Mouse (Mus musculus) C2C12 (cell line): ENCODE measurements at regions not wholly inside any gene's neighbourhood (a gene's known extent, or its start where the extent isn't known, plus 50 kb on each side); places are given as distances from the start of the nearest gene placed in this dataset.

Source experiments
- CEBPB ChIP-seq: IDR thresholded peaks from one replicate; pipeline ENCODE4 v1.6.1; 2011; ENCODE audit warnings: low read depth, mild to moderate bottlenecking, control low read depth, moderate library complexity
- CTCF ChIP-seq: IDR thresholded peaks from one replicate; pipeline ENCODE4 v1.5.1; 2011; ENCODE audit not compliant: control insufficient read depth, insufficient read depth, insufficient read length
- FOSL1 ChIP-seq: IDR thresholded peaks from one replicate; pipeline ENCODE4 v1.8.0; 2011; ENCODE audit warnings: mild to moderate bottlenecking, low read length; ENCODE audit not compliant: poor library complexity, insufficient read depth, severe bottlenecking
- MAX ChIP-seq: IDR thresholded peaks from one replicate; pipeline ENCODE4 v1.6.1; 2011; ENCODE audit warnings: mild to moderate bottlenecking, control low read depth
- MYOD1 ChIP-seq: IDR thresholded peaks from one replicate; pipeline ENCODE4 v1.6.1; 2011; ENCODE audit warnings: low read depth; ENCODE audit not compliant: control insufficient read depth, insufficient read length
- MYOG ChIP-seq: IDR thresholded peaks from one replicate; pipeline ENCODE4 v1.6.1; 2011; ENCODE audit not compliant: control insufficient read depth, insufficient read length; ENCODE audit errors: extremely low read depth
- USF1 ChIP-seq: IDR thresholded peaks from one replicate; pipeline ENCODE4 v1.6.1; 2011; ENCODE audit warnings: low read depth, mild to moderate bottlenecking, control low read depth, moderate library complexity

DNA sequence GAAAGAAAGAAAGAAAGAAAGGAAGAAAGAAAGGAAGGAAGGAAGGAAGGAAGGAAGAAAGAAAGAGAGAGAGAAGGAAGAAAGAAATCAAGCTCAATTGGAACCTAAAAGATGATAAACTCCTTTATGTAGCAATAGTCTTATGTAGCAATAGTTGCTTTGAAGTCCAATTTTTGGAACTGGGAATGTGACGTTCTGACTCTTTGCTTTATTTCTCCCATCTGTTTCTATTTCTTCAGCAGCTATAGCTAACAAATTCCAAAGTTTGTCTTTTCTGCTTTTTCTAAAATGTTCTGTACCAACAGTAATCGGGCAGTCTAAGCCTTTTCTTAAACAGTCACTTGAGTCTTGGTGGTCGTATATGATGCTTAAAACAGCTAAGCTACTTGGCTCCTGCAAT, 287.7 kb downstream of the Lmx1a start:
- TF ChIP-seq CTCF (no peak), USF1 (no peak), CEBPB (no peak), MAX (no peak), MYOG (no peak), MYOD1 (no peak), FOSL1 (no peak)
